Mouse (Mus musculus): Measurements from ENCODE around the gene Antxr1.

The Antxr1 gene

DNA sequence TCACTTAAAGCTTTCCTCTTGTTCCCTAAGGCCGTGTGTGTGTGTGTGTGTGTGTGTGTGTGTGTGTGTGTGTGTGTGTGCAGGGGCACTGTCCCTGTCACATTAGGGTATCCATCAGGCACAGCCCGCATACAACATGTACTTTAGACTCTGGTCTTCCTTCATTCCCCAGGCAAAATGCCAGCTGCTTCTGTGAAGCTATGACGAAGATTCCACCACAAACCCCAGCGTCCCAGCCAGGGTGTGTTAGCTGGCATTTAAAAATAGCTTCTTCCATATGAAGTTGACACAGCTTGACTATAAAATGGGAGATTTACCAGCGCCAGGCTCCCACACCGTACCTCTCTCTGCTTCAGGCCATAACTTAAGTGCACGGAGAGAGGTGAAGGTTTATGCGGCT is 152.5 kb downstream of the Antxr1 start:
- DNase-seq: peak; percentile 31 to 54

DNA sequence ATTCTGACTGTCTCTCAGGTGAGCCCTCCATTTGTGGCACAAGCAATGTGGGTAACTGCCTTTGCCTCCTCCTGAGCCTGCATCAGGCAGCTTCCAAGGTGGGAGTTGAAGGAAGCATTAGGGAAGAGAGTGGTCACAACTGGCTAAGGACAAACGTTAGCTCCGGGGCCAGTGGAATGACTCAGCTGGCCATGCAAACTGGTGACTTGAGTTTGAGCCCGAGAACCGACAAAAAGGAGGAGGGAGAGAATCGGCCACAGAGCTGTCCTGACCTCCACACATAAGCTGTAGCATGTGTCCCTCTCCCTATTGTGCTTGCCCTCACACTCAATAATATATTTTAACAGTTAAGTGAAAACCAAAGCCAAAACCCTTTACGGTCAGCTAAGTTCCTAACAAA is 152.9 kb downstream of the Antxr1 start:
- DNase-seq: no peak

DNA sequence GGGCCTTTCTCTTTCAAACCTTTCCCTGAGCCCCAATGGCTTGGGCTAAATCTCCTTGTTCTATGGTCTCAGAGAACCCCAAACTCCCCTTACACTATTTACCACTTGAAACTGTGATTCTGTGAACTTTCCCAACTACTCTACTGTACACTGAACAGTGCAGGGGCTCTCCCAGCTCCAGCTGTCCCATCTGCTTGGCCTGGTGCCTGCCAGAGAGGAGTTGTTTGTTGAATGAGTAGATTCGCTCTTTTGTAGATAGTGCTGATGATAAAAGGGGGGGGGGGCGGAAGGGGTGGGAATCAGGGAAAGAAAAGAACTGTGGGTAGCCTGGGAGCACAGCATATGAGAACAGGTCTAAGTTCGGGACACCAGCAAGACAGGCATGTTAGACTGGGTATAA is 164.2 kb downstream of the Antxr1 start:
- no peak for DNase-seq

DNA sequence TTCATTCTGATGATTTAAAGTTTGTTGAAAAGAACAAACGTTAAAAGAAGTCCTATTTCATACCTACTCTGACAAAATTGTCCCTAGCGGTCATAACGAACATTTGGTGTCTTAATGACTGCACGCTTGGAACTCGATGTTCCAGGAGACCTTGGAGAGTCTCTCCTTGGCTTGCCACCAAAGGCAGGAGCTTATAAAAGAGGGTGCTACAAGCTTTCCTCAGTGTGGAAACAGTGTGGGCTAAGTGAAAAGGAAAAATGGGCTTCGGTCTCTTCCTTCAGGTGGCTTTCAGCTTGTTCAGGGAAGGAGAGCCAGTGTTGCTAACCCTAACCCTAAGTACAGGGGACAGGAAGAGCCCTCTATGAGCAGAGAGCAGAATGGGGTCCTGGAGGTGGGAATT is 164.7 kb downstream of the Antxr1 start:
- no peak for DNase-seq

DNA sequence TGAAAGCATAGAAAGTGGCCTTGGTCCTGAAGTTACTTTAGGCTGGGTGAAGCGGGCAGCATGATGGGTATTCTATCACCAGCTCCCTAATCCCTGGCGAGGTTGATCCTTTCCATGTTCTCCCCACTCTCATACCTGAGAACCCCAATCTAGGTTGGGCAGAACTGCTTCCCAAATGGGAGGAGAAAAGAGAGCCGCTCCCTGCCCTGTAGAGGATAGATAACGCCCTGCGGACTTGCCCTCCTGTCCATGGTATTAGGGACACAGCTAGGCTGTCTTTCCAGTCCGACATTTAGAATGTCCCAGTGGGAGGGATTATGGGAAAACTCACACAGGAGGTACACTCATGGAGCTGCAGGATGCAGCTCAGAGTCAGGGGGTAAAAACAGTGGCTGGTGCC is 165.3 kb downstream of the Antxr1 start:
- DNase-seq: no peak

DNA sequence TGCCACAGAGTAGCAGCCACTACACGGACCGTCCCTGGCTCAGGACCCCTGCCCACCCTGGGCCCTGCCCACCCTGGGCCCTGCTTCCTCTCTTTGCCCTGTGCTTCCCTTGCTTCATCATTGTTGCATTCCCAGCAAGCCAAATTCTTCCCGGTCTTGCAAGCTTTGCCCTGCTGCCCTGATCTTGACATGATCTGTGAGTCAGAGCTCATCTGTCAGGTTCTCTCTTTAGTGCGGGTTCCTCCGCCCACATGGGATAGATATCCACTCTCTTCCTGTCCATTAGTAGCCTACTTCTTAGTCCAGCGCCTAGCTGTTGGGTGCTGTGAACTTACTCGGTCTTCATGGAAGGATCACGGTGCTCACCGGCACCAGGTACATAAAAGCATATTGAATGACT is 167.6 kb downstream of the Antxr1 start:
- DNase-seq: no peak

DNA sequence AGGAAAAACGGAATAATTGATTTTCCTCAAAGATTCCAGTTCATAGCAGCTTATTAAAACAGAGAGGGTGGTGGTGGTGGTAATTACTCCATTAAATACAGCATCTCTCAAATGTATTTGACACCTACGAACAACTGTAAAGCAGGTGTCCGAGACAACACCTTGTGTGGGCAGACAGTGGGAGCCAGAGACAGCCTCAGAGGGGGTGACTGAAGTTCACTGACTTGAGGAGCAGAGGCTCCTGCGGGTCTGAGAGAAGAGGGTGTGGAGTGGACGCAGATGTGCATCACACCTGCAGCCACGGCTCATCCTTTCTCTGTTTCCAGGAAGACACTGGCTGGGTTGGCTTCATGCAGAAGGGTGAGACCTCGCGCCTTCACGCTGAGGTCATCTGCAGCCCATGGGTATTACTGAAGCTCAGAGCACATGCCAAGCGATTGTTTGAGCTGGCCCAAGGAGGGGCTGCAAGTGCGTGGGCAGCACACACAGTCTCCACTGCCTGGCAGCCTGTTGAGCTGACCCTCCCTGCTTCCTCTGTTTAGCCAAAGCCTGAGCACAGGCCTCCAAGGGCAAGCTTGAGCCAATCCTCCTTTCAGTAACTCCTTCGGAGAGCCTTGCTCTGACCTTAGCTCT is 168.8 kb downstream of the Antxr1 start:
- no peak for DNase-seq

DNA sequence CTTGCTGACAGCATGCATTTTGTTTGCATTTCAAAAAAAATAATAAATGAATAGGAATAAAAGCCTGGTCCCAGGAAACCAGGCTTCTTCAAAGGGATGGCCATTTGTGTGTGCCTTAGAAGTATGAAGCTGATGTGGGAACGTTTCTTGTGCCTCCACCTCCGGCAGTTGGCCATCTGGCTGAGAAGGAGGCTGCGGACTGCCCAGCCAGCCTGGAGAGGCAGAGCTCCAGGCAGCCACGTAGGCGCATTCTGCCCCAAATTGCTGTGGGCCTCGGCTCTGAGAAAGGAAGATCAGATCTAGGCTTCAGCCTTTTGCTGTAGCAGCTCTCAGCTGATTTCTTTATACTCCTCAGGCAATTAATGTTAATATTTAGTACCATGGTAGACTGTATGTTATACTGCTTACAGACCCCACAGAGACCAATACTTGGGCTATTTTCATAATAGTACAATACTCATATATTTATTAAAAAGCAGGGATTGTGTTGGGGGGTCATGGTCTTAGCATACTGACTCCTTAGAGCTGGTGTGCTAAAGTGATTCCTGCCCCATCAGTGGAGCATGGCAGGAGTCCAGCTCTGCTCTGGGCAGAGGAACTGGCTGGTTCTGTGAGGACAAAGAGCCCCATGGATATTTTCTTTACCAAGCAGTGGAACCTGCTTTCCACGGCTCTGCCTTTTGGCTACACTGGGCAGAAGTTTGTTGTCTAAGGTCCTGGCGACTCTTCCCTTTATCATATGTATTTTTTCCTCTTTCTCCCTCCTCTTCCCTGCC is 169.9 kb downstream of the Antxr1 start:
- DNase-seq: peak; percentile 74 to 78

DNA sequence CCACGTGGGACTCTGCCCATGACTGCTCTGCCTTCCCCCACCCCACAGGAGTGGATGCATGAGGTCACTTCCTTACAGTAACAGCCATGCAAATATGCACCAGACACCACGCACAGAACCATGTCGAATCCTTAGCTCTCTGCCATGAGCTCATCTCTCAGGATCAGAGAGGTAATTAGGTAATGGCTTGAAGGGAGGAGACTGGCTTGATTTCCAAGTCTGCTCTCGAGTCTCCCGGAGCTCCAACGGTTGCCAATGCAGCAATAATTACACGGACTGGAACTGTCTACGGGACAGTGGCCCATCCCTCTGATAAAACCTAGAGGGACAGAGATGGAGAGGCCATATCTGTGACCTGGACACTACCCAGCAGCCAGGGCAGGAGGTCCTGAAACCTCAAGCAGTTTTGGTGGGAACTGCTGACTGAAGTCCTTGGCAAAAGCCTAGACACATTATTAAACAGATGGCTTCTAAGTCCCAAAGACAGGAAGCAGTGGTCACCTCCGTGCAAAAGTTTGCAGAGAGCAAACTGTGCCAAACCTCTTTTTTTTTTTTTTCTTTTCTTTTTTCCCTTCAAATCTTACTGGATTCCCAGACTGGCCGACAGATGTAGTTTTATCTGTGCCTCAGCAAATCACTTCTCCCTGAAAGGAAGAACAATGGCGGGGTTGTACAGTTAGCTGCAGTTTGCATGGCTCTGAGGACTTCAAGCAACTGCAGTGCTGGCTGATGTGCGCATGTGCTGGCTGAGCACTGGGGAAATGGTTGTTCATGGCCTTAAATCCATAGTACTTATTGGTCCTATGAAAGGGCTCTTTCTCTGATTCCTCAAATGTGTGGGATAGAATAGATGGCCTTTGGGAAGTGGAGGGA is 174.0 kb downstream of the Antxr1 start:
- DNase-seq: peak; percentile 43 to 50

DNA sequence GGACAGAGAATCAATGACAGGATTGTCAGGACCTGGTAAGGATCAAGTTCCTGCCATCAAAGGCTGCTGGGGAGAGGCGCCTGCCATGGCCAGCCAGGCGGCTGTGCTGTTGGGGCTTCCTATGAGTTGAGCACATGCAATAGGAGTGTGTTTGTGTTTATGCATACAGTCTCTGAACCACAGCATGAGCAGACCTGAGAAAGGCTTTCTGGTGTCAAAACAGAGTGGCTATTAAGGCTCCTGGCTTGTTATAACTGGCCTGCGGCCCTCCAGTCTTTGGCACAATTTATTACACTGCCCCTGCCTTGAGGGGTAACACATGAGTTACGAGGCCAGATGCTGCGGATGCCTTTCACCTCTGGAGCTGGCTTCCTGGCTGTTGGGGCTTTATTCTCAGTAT is 175.4 kb downstream of the Antxr1 start:
- DNase-seq: no peak

DNA sequence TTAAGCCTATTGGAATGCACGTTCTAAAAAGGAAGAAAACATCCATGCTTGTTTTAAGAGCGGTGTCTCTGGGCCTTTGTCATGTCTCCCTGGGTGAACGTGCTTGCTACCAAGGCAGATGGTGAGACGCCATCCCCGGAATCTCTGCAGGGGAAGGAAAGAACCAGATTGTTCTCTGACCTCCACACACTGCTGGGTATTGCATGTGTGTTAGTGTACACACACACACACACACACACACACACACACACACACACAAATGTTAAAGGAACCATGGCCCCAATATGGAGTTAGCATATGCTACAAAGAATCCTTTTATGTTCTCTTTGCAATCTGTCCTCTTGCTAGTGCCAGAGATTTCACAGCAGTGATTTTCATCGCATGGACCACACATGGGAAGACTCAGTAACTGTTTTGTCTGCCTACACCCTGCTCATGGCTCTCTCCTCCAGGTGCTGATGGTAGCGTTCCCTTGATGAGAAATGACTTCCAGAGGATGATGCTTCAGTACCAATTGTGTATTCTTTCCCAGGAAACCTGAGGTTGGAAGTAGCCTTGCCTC is 177.5 kb downstream of the Antxr1 start:
- DNase-seq: peak; percentile 37 to 40

DNA sequence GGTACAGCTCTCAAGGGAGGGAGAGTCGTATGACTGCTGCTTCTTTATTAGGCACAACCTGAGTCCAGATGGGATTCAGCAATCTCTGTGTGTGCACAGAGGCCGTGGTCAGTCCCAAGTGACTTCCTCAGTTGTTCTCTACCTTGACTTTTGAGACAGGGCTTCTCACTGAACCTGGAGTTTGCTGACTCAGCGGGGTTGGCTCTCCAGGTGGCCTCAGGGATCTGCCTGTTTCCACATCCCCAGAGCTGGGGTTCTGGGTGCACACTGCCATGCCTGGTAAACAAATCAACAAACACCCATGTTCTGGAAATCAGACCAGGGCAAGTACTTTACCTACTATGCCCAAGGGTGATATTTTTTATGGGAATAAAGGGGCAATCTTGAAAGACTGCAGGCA is 181.8 kb downstream of the Antxr1 start:
- DNase-seq: no peak

DNA sequence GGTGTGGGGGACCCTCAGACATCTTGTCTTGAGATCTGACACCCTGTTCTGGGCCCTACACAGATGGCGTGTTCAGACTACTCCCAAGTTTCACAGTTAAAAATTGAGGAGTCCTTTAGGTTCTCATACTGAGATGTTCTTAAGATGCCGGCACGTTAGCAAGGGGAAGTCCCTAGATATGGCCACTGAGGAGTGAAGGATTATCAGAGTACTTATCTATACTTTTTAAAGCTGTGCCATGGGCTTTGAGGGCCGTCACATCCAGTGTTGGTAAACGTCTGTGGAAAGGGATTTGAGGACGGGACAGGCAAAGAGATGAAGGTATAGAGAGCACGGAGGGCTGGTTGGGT is 182.4 kb downstream of the Antxr1 start:
- no peak for DNase-seq

DNA sequence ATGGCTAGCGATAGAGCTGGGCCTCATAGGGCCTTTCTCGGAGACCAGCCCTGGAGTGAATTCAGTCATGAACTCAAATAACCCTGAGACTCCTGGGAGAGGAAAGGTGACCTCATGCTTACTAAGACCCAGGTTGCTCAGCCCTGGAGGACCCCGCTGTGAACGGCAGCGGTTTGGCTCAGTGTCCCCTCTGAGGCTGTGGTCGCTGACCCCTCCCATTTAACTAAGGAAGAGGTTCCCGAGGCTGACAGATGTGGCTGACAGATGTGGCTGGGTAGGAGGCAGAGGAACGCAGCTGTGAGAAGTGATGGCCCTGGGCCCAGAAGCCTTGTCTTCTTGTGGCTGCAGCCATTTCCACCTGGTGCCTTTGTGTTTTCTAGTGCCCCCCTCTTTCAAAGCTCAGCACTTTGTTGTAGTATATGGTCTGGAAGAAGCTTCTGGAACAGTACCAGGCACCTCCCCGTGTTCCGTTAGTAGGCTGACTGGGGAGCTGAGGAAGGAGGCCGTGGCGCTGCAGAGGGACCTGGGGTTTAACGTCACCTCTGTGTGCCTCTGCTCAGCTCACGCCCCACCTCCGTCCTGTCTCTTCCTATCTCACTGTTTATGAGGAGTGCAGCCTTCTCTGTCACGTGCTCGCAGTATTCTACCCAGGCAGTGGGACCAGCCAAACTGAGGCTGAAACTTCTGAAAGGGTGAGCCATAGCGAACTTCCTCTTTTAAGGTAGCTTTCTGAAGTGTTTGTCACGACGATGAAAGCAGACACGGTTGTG is 183.0 kb downstream of the Antxr1 start:
- no peak for DNase-seq

DNA sequence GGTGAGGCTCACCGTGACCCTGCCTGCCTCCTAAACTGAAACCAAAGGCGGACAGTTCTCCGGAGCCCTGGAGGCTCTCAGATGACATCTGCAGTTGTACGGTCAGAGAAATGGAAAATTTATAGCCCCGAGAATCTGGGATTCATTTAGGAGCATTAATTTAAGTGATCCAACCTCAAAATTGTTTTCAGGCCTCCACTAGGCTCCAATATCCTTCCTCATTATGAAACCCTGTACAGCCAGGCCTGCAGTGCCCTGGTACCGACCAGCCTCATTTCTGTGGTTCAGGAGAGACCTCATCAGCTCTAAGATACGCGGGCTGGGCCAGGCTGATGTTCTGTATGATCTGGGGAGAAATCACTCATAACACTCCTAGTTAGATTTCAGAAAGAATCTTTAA is 184.2 kb downstream of the Antxr1 start:
- DNase-seq: no peak

DNA sequence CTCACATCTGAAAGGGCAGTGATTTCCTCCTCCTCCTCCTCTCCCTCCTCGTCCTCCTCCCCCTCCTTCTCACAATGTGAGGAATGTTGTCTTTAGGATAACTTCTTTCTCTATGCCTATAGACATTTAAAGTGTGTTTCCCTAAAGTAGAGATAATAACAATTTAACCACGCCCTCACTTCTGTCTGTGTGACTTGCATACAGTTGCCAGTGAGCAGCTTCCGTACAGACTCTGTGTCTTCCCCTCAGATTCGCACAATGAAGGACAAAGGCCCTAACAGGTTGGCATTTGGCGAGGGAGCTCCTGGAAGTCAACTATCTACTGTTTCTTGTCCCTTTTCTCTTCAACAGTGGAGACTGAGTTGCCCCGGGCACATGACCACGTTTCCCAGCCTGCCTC is 185.2 kb downstream of the Antxr1 start:
- DNase-seq: no peak

DNA sequence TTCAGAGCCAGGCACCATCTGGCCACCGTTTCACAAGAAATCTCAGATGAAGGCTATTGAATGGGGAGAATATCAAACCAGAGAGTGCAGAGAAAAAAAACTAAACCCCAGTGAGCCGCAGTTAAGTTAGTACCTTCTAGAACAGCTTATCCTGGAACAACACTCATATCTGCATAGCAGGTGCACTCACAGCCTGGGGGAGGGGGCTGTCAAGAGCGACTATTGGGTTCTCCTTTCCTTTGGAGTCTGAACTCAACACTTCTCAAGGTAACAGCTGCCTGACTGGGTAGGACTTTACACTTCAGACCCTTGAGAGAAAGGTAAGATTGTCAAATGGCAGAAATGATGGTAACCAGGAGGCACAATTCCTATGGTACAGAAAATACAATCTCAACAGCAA is 187.7 kb downstream of the Antxr1 start:
- no peak for DNase-seq

DNA sequence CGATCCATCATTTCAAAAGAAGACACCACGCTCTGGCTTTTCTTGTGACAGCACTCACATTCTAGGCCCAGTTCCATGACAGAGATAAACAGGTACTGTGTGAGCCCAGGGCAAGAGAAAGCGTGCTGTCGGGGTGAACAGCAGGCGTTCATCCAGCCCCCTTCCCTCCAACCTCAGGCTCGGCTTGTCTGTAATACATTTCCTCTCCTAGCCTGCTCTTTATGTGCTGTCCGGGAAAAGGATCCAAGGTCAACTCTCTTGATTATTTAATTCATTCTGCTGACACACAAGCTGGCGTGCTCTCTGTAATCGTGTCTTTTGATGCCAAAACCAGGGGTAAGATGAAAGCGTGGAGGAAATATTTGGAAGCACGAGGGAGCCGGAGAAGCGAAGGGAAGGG is 192.0 kb downstream of the Antxr1 start:
- DNase-seq: peak; percentile 30 to 45

DNA sequence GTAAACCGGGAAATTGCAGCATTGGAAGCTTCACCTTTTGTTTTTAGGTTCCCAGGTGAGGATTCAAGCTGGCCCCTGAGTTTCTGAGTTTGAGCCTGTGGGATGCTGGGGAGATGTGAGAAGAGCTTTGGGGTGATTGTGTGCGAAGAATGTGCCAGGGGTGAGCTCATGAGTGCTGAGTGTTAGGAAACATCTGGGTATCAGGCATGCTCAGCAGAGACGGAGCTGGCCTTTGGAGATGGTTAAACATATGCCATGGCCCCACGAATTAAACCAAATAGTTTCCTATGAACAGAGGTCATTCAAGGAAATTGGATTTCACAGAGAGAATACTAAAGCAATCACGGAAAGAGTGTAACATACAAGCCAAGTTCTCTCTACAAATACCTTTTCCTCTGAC is 193.4 kb downstream of the Antxr1 start:
- no peak for DNase-seq

DNA sequence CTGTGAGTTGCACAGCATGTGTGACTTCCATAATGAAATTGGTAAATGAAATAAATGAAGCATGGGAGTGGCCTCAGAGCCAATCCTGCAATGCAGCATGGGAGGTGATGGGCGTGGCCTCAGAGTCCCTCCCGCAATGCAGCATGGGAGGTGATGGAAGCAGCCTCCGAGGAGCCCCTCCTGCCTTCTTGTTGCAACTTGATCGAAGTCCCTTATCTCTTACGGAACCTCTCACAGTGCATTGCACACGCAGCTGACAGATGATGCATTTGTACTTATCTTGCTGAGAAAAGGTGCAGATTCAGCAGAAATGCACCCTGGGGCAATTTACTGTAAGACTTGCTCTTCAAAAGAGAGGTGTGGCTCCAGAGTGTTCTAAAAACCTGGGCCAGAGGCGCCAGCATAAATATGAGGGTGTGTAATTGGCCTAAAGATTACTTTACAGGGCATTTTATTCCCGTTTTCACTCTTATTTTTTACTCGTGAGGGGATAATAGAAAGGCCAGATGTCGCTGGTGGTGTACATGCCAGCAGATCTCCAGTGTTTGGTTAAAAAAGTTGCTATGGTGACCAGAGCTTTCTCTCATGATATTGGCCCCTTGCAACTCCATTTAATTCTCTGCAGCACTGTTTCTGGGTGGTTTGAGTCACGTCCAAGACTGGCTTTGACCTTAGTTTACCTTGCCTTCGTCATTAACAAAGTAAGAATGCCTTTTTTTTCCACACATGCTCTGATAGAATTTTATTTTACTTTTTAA is 195.6 kb downstream of the Antxr1 start:
- DNase-seq: no peak

DNA sequence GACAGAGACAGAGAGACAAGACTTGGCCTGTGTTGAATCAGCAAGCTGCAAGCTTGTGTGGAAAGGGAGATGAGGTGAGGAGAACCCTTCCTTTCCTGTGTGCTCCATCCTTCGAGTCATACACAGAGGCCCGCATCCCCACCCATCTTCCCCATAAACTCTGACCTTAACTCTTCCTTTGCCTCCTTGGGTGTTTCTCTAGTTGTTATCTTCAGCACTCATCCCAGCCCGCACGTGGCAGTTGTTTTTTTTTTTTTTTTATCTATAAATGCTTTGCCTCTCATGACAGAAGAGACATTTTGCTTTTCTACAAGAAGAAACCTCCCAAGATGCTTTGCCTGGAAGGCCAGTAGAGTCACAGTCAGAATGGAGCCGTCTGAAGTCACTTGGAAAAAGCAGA is 197.1 kb downstream of the Antxr1 start:
- no peak for DNase-seq

DNA sequence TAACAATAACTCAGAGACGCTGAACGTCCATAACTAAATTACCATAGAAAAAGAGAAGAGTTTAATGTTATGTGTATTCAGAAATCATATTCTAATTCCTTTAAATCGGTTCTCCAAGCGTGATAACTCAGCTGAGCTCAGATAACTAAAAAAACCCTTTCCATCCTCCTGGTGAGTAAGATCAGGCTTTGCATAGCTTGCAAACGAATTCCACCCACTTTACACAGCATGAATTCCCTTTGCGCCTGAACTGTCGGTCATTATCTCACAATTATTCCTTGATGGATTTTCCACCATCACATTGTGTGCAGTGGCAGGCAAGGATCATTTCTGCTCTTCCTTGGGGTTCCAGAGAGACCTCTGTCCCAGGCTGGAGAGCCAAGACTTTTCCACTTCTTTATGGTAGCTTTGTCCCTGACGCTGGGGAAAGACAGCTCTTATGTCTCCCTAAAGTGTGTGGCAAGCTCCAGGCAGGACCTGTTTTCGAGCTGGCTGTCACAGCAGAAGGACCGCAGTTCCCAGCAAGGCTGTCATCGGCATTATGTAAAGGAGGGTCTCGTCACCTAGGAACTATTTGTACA is 201.6 kb downstream of the Antxr1 start:
- no peak for DNase-seq
